Mouse (Mus musculus): ENCODE results near the gene Hipk3. TPM values are rescaled to one million over a fixed set of nuclear protein-coding genes. Genes with fewer than 3 reads are reported as not detected.

Gene Hipk3
- polyA plus RNA-seq, 1 experiment from 2014 or later = 7.3 TPM

DNA sequence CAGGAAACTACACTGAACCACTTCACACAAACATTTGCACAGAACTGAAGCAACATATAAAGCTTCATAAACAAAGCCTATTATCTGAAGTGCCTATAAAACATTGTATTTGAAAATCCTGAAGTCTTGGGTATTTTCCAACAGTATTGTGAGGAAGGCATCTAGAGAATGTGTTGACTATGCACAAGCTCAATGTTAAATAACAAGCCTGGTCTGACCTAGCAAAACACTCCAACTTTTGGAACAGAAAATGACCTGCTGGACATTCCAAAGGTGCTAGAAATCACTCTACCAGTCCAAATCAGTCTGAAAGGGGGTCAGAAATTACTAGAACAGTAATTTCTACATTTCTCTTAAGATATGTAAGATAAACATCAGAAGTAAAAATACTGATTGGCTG lies 12.1 kb downstream of the Hipk3 start:
- no peaks in the 10 kb centered on the region for H3K4me1 ChIP-seq (ENCODE audit: control insufficient read depth, insufficient read depth, low read length)
- H3K9me3 ChIP-seq (replicated peaks; ENCODE audit: control insufficient read depth, low read length, poor library complexity, severe bottlenecking) = no peaks in the 10 kb centered on the region
- no peaks in the 10 kb centered on the region for H3K27me3 ChIP-seq (ENCODE audit: control insufficient read depth, insufficient read depth, low read depth, low read length)
- no peak overlapping the region for H3K4me3 ChIP-seq (ENCODE audit: low read depth, low read length)
- ATAC-seq = no peak
- H3K36me3 ChIP-seq (ENCODE audit: control insufficient read depth, insufficient read depth, low read length) = no peaks in the 10 kb centered on the region
- H3K4me2 ChIP-seq (ENCODE audit: low read length) = no peak overlapping the region
- H3K9ac ChIP-seq (ENCODE audit: low read depth, low read length) = no peak overlapping the region
- H3K27ac ChIP-seq (ENCODE audit: low read length) = no peak overlapping the region

- Histone ChIP-seq H3K9me3 (replicated peaks; ENCODE audit: control insufficient read depth, low read length, poor library complexity, severe bottlenecking) (no peaks in the 10 kb centered on the region), H3K4me3 (ENCODE audit: low read depth, low read length) (no peak overlapping the region), H3K4me1 (ENCODE audit: control insufficient read depth, insufficient read depth, low read length) (no peaks in the 10 kb centered on the region), H3K27ac (ENCODE audit: low read length) (no peak overlapping the region), H3K27me3 (ENCODE audit: control insufficient read depth, insufficient read depth, low read depth, low read length) (no peaks in the 10 kb centered on the region), H3K9ac (ENCODE audit: low read depth, low read length) (no peak overlapping the region), H3K4me2 (ENCODE audit: low read length) (no peak overlapping the region), H3K36me3 (ENCODE audit: control insufficient read depth, insufficient read depth, low read length) (no peaks in the 10 kb centered on the region)
- WGBS = 83% methylated on average over 4 of the region's 4 CpGs
- no peak for ATAC-seq
Observed at GRCm38 (mm10) chr2:104479054-104479453, 15.2 kb downstream of the Hipk3 start.

- Histone ChIP-seq H3K27me3 (ENCODE audit: control insufficient read depth, insufficient read depth, low read depth, low read length) (no peaks in the 10 kb centered on the region), H3K27ac (ENCODE audit: low read length) (no peak overlapping the region), H3K36me3 (ENCODE audit: control insufficient read depth, insufficient read depth, low read length) (no peaks in the 10 kb centered on the region), H3K4me2 (ENCODE audit: low read length) (no peak overlapping the region), H3K9ac (ENCODE audit: low read depth, low read length) (no peak overlapping the region), H3K4me3 (ENCODE audit: low read depth, low read length) (no peak overlapping the region), H3K9me3 (replicated peaks; ENCODE audit: control insufficient read depth, low read length, poor library complexity, severe bottlenecking) (no peaks in the 10 kb centered on the region), H3K4me1 (ENCODE audit: control insufficient read depth, insufficient read depth, low read length) (no peaks in the 10 kb centered on the region)
- 71% methylated on average over 2 of the region's 2 CpGs for WGBS
- ATAC-seq = no peak
Observed at GRCm38 (mm10) chr2:104477398-104478015, 16.7 kb downstream of the Hipk3 start.

DNA sequence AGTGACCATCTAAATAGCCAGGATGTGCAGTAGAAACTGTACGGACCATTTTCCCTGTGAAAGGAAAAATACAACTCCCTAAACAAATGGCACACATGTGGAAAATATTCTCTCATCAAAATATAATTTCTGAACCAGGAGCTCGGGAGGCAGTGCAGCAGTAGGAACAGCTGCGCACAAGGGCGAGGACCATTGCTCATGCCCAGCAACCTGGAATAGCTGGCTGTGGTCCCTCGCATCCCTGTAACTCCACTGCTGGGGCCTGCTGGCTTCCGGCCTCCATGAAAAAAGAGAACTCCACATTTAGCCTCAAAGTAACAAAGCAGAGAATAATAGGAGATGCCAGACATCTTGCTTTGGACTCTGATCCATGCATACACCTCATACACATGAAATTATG lies 22.2 kb downstream of the Hipk3 start:
- peaks cover 2% of the 10 kb centered on the region; the same call in 1 of the 2 replicates for H3K4me1 ChIP-seq (ENCODE audit: control insufficient read depth, insufficient read depth, low read length)
- H3K36me3 ChIP-seq (ENCODE audit: control insufficient read depth, insufficient read depth, low read length) = 0 out of 2 replicates have a peak, but pooled peaks cover 3% of the 10 kb centered on the region
- WGBS = 85% methylated on average over 6 of the region's 6 CpGs
- no peak overlapping the region for H3K4me2 ChIP-seq (ENCODE audit: low read length)
- no peaks in the 10 kb centered on the region for H3K27me3 ChIP-seq (ENCODE audit: control insufficient read depth, insufficient read depth, low read depth, low read length)
- H3K9me3 ChIP-seq (replicated peaks; ENCODE audit: control insufficient read depth, low read length, poor library complexity, severe bottlenecking) = no peaks in the 10 kb centered on the region
- H3K9ac ChIP-seq (ENCODE audit: low read depth, low read length) = no peak overlapping the region
- H3K4me3 ChIP-seq (ENCODE audit: low read depth, low read length) = no peak overlapping the region
- no peak overlapping the region for H3K27ac ChIP-seq (ENCODE audit: low read length)
- no peak for ATAC-seq

DNA sequence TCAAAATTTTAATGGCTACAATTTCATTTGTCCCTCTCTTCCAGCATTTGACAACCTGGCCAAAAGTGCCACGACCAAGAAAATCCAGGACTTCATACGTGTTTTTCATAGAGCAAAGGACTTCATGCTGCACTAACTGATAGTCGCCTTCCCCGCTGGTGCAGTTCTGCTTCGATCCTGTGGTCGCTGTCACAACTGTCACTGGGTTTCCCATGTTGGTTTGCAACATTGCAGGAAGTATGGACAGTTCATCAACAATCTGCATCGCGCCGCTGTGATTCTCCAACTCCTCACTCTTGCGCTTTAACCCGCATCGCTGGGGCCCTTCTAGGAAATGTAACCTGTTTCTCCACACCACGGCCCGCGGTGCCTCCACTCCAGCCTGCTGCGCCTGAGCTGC lies 23.1 kb downstream of the Hipk3 start:
- no peak for ATAC-seq
- H3K4me1 ChIP-seq (ENCODE audit: control insufficient read depth, insufficient read depth, low read length) = peaks cover 2% of the 10 kb centered on the region; the same call in 1 of the 2 replicates
- no peak overlapping the region for H3K4me2 ChIP-seq (ENCODE audit: low read length)
- H3K9ac ChIP-seq (ENCODE audit: low read depth, low read length) = no peak overlapping the region
- no peak overlapping the region for H3K4me3 ChIP-seq (ENCODE audit: low read depth, low read length)
- H3K27ac ChIP-seq (ENCODE audit: low read length) = no peak overlapping the region
- H3K36me3 ChIP-seq (ENCODE audit: control insufficient read depth, insufficient read depth, low read length) = 0 out of 2 replicates have a peak, but pooled peaks cover 3% of the 10 kb centered on the region
- H3K27me3 ChIP-seq (ENCODE audit: control insufficient read depth, insufficient read depth, low read depth, low read length) = no peaks in the 10 kb centered on the region
- 95% methylated on average over 16 of the region's 16 CpGs for WGBS
- no peaks in the 10 kb centered on the region for H3K9me3 ChIP-seq (replicated peaks; ENCODE audit: control insufficient read depth, low read length, poor library complexity, severe bottlenecking)

- Histone ChIP-seq H3K27me3 (ENCODE audit: control insufficient read depth, insufficient read depth, low read depth, low read length) (no peaks in the 10 kb centered on the region), H3K9ac (ENCODE audit: low read depth, low read length) (no peak overlapping the region), H3K4me1 (ENCODE audit: control insufficient read depth, insufficient read depth, low read length) (peaks cover 2% of the 10 kb centered on the region; the same call in 1 of the 2 replicates), H3K36me3 (ENCODE audit: control insufficient read depth, insufficient read depth, low read length) (0 out of 2 replicates have a peak, but pooled peaks cover 3% of the 10 kb centered on the region), H3K27ac (ENCODE audit: low read length) (no peak overlapping the region), H3K9me3 (replicated peaks; ENCODE audit: control insufficient read depth, low read length, poor library complexity, severe bottlenecking) (no peaks in the 10 kb centered on the region), H3K4me2 (ENCODE audit: low read length) (no peak overlapping the region), H3K4me3 (ENCODE audit: low read depth, low read length) (no peak overlapping the region)
- WGBS = 98% methylated on average over 6 of the region's 6 CpGs
- ATAC-seq = no peak
Observed at GRCm38 (mm10) chr2:104470536-104470935, 23.7 kb downstream of the Hipk3 start.

GRCm38 (mm10) chr2:104468419-104468818 lies 25.8 kb downstream of the Hipk3 start:
- H3K36me3 ChIP-seq (ENCODE audit: control insufficient read depth, insufficient read depth, low read length) = 0 out of 2 replicates have a peak, but pooled peaks cover 3% of the 10 kb centered on the region
- H3K4me1 ChIP-seq (ENCODE audit: control insufficient read depth, insufficient read depth, low read length) = peaks cover 2% of the 10 kb centered on the region; the same call in 1 of the 2 replicates
- no peak overlapping the region for H3K27ac ChIP-seq (ENCODE audit: low read length)
- no peaks in the 10 kb centered on the region for H3K27me3 ChIP-seq (ENCODE audit: control insufficient read depth, insufficient read depth, low read depth, low read length)
- no peaks in the 10 kb centered on the region for H3K9me3 ChIP-seq (replicated peaks; ENCODE audit: control insufficient read depth, low read length, poor library complexity, severe bottlenecking)
- ATAC-seq = no peak
- 71% methylated on average over 5 of the region's 5 CpGs for WGBS
- H3K4me2 ChIP-seq (ENCODE audit: low read length) = no peak overlapping the region
- no peak overlapping the region for H3K4me3 ChIP-seq (ENCODE audit: low read depth, low read length)
- H3K9ac ChIP-seq (ENCODE audit: low read depth, low read length) = no peak overlapping the region

DNA sequence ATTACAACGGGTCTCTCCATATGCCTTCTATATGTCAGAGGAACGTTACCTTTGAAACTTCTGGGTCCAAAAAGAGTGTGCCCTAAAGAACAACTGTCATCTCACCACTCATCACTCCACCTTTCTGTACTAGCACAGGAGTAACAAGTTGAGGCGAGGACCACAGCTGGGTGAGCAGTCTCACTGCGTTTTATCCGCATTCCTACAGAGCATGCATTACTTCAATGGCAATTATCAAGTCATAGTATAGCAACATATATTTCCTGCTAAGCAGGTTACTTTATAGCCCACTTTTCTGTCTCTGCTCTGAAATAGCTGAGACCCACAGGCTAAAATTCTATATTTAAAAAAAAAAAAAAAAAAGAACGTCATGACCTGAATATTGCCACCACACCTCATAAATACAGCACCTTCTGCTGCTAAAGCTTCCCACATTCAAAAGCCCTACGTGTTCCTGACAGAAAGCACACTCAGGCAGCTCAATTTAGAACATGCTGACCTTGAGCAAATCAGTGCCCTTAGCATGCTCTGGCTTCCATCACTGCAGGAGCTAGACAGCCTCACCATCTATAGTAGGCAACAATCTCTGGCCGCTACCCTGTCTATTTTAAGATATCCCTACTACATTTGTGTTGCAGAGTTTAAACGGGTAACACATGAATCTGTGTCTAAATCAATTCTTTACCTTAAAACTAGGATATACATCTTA lies 27.2 kb downstream of the Hipk3 start:
- H3K9me3 ChIP-seq (replicated peaks; ENCODE audit: control insufficient read depth, low read length, poor library complexity, severe bottlenecking) = no peaks in the 10 kb centered on the region
- H3K4me2 ChIP-seq (ENCODE audit: low read length) = no peak overlapping the region
- no peak overlapping the region for H3K27ac ChIP-seq (ENCODE audit: low read length)
- H3K27me3 ChIP-seq (ENCODE audit: control insufficient read depth, insufficient read depth, low read depth, low read length) = no peaks in the 10 kb centered on the region
- H3K4me3 ChIP-seq (ENCODE audit: low read depth, low read length) = no peak overlapping the region
- no peak overlapping the region for H3K9ac ChIP-seq (ENCODE audit: low read depth, low read length)
- H3K4me1 ChIP-seq (ENCODE audit: control insufficient read depth, insufficient read depth, low read length) = peaks cover 2% of the 10 kb centered on the region
- no peak for ATAC-seq
- WGBS = 79% methylated on average over 9 of the region's 9 CpGs
- 0 out of 2 replicates have a peak, but pooled peaks cover 3% of the 10 kb centered on the region for H3K36me3 ChIP-seq (ENCODE audit: control insufficient read depth, insufficient read depth, low read length)

GRCm38 (mm10) chr2:104465639-104466430 lies 28.4 kb downstream of the Hipk3 start:
- Histone ChIP-seq H3K9ac (ENCODE audit: low read depth, low read length) (no peak overlapping the region), H3K9me3 (replicated peaks; ENCODE audit: control insufficient read depth, low read length, poor library complexity, severe bottlenecking) (no peaks in the 10 kb centered on the region), H3K4me3 (ENCODE audit: low read depth, low read length) (no peak overlapping the region), H3K36me3 (ENCODE audit: control insufficient read depth, insufficient read depth, low read length) (no peaks in the 10 kb centered on the region), H3K27me3 (ENCODE audit: control insufficient read depth, insufficient read depth, low read depth, low read length) (no peaks in the 10 kb centered on the region), H3K4me1 (ENCODE audit: control insufficient read depth, insufficient read depth, low read length) (peaks cover 2% of the 10 kb centered on the region), H3K27ac (ENCODE audit: low read length) (no peak overlapping the region), H3K4me2 (ENCODE audit: low read length) (no peak overlapping the region)
- WGBS = 93% methylated on average over 8 of the region's 8 CpGs
- no peak for ATAC-seq
